Mouse (Mus musculus): Measurements from ENCODE around the gene H1f0.

DNA sequence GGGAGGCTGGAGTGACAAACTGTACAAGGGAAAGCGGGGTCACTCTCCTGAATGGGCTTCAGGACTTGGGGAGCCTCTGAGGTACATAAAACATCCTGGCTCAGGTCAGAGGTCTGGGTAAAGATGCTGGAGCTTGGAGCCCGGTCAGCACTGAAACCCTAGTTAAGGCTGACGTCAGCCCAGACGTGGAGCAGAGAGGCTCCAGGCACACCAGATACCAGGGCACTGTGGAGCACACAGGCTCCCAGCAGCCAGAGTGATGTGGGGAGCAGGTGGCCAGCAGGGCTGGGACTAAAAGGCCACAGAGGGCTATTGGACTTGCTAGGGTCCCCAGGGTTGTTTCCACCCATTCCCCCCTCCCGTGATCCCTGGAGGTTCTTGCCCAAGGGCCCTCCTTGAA lies 18.5 kb upstream of the H1f0 start:
- TF ChIP-seq TAL1 (IDR thresholded peaks at IDR 0.05; ENCODE audit: low read length) (no peak), GATA1 (IDR thresholded peaks at IDR 0.05; ENCODE audit: low read length) (no peak)

Data from erythroblast, embryonic 14.5 days (primary cell).